Mouse (Mus musculus): ENCODE data around the gene Arl15.

Gene Arl15

DNA sequence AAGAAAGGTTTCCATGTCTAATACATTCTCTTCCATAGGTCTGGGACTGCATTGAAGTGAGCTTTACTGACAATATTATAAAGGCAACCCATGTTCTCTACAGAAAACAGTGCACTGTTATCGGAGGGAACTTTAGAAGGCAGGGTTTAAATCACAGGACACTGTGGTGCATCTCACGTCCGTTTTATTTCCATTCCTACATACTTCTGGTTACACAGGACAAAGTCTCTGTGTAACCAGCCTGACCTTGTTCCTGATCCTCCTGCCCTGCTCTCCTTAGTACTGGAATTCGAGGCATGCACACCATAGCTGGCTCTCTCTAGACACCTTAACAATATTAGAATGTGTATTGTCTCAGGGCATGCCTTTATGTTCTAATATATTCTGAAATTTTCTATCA is 368.4 kb downstream of the Arl15 start:
- DNase-seq, result no peak

DNA sequence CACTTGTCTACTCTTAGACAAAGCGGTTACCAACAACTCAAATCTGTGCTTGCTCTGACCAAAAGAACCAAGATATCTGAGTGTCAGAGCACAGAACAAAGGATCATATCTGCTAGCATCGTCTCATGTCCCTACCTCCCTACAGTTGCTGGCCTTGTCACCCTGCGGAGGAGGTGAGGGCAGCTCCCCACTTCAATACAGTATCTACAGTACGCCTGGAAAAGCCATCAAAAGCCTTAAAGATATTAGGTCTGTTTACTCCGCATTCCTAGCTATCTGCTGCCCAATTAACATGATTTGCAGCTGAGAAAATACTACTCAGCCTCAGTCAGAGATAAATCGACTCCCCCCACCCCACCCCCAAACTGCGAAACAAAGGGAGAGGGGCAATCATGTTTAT is 371.3 kb downstream of the Arl15 start:
- DNase-seq, result no peak

DNA sequence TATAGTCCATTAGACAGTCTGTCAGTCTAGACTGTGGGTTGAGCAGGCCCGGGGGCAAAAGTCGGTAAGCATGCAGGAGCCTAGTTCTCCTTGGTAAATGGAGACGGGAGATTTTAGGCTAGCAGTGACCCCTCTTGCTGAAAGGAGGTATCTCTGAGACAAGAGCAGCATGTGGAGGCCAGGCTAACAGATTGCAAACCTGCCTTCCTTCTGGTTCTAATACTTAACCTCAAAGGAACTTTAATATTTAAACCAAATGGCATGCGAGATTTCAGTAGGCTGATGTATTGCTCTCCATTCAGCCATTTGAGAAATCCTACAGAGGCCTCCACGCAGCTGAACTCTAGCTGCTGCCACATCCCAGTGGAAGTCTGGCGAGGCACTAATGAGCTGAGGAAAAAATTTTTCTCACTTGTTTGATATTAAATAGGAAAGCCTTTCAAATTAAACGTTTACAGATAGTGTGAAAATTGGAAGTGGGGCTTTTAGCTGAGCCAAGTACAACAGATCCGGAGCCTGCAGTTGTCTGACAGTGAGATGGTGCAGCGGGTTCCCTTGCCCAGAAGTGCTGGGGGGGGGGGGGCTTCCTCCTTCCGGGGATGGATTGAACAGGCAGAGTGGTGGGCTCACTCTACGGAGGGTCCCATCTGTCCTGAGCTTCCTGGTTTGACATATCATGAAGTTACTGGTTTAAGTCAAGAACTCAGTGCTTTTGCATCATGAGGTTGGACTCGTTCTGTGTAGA is 372.3 kb downstream of the Arl15 start:
- DNase-seq, result no peak

- no peak for DNase-seq
Measured at GRCm38 (mm10) chr13:114170061-114170460, 375.8 kb downstream of the Arl15 start.

DNA sequence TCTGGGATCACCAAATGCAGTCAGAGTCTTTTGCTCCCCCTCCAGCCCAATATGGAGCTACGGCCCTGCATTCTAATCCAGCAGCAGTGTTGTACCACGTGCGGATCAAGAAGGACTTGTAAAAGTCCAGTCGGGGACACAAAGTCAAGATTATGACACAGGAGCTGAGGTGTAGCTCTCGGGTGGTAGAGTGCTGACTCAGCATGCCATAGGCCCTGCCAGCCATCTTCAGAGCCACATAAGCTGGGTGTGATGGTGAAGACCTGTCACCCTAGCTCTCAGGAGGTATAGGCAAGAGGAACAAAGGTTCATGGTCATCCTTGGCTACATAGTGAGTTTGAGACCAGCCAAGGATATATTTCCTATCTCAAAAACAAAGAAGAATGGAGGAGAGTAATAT is 377.2 kb downstream of the Arl15 start:
- no peak for DNase-seq

DNA sequence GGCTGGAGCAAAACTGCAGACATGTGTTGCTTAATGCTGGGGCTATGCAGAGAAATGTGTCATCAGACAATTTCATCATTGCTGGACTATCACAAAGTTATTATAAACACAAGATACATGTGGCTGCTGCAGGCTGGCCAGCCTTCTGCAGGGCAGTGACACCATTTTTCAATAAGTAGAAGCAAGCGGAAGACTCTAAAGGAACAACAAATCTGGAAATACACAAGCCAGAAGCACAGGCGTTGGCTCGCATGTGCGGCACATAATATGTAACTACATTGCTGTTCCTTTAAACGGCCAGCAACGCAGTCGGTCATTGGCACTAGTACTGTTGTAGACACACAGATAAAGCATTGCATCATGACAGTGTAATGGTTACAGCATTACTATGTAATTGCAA is 393.8 kb downstream of the Arl15 start:
- no peak for DNase-seq

DNA sequence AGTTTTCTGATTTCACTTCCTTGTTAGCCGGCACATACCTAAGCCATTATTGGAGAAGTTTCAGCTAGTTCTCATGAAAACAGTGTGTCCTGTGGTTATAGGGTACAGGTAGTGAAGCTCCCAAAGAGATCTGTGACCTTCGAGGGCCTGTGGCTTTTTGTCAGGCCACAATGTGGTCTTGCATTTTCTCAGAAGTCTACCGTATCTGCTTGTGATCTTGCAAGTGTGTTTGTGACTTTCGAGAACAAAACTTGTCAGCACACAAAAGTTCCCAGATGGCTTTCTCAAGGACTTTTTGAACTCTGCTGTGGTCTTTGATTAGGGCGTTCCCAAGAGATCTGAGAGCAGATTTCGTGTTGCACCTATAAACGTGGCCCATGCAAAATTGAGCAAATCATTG is 394.5 kb downstream of the Arl15 start:
- DNase-seq, result no peak

GRCm38 (mm10) chr13:114189441-114189840 is 395.1 kb downstream of the Arl15 start:
- no peak for DNase-seq

GRCm38 (mm10) chr13:114190898-114191297 is 396.6 kb downstream of the Arl15 start:
- no peak for DNase-seq

GRCm38 (mm10) chr13:114198252-114198799 is 404.0 kb downstream of the Arl15 start:
- DNase-seq, result peak; percentile 11

DNA sequence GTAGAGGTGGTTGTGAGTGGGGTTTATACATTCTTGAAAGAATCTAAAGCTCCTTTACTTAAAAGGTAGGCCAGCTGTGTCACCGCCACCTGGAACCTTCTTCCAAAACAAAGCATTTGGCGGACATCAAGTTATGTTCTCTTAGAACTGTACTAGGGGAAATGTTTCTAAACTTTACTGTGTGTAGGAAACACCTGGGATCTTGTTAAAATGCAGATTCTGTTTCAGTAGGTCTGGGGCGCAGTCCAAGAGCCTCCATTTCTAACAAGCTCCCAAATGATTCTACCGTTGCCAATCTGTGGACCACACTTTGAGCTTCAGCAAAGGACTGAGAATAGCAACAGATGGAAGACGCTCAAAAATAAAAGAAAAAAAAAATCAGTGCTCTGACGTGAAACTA is 405.4 kb downstream of the Arl15 start:
- DNase-seq, result peak; percentile 15

DNA sequence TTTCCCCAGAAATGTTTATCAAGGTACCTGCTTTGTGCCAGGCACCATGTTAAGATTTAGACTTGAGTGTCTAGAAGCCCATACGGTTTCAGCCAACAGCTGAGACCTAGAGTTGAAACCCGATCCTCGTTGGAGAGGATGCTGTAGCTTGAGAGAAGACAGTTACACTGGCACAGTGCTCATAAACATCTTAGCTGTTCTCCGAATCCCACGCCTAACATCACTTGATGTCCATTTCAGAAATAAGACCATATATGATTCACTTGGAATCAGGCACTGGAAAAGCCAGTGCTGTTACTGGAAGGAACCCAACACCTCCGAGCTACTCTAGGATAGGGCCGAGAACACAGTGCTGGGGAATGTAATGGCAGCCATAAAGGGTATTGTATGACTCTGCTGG is 406.2 kb downstream of the Arl15 start:
- no peak for DNase-seq

DNA sequence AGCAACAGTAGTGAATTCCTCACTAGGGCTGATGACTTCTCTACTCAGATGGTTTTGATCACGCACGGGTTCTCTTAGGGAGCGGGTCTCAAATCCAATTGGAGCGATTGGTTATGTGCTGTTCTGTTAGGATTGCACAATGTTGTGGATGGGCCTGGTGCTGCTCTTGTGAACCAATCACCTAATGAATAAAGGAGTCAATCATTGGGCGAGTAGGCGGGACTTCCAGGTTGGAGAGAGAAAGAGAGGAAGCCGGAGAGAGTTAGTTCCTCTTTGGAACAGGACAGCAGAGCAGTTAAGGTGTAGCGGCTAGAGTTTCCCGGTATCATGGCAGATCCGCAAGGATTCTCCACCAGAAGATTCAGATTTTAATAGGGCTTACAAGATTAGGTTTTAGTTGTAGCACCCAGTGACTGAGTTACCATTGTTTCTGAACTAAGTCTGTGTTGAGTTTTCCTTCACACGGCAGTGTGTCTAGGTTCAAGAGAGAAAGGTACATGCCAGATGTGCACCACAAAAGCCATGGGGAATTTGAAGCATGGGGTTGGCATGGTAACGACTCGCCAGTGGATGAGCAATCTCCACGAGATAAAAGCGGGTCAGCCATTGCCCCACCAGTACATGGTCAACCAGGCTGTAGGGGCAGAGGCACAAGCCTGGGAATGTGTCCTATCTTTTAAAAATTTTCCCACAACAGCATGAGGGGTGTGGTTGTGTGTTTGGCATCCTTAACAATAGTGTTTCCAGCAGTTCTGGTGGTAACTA is 408.7 kb downstream of the Arl15 start:
- no peak for DNase-seq

Measured in right cerebral cortex, postnatal 25 days (tissue).